In the genomic region with DNA sequence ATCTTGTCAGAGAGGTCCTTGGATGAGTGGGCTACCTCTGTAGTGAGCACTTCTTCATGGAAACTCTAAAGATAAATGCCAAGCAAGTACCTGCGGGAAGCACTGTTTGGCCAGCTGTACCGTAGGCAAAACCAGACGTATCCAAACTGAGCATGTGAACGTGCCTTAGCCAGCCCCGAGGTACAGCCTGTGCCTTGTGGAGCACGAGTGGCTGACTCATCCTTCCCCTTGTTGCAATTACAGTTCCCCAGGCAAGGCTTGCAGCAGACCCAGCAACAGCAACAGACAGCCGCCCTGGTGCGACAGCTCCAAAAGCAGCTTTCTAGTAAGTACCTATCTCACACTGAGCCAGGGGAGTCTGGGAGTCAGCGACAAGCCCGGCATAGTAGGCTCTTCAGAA, we compare ENCODE assay signal across 9 mouse cellular contexts. TPM values are rescaled to one million over a fixed set of nuclear protein-coding genes. Genes with fewer than 3 reads are reported as not detected.
DNase-seq lines count a peak whose midpoint lies in the region; ATAC-seq lines count a peak whose summit lies in the region.
"Had no signal": no experiment of that assay in that cellular context is flagged by ENCODE, and none has a peak within 500 bp of the region (broad histone marks: within the 10 kb centered on the region; RNA-seq: fewer than 3 reads in every experiment).

No protein-coding gene starts in this region.

- H3K36me3 ChIP-seq in forebrain, embryonic 15.5 days: no peaks in the 10 kb centered on the region

- DNase-seq in gastrocnemius, postnatal 25 days: peak; percentile 10
- DNase-seq in gastrocnemius, adult 8-10 months (ENCODE audit: low spot score in 2 of 2): no peak
- DNase-seq in right cerebral cortex, postnatal 25 days: peak; percentile 48
- DNase-seq in right cerebral cortex, postnatal 14 days: no peak
- peak; percentile 59 to 65 for DNase-seq in layer of hippocampus, postnatal 36 days
- no peak for DNase-seq in c-Kit-positive CD71-positive TER-119-positive erythroid progenitor cells, embryonic 14.5 days (ENCODE audit: low spot score)
- DNase-seq: lung, embryonic 14.5 days had no signal

- no peaks in the 10 kb centered on the region for H3K27me3 ChIP-seq in forebrain, embryonic 15.5 days

- no peak overlapping the region for H3K4me3 ChIP-seq in forebrain, embryonic 15.5 days

- H3K4me1 ChIP-seq in forebrain, embryonic 15.5 days: no peaks in the 10 kb centered on the region

- no peak overlapping the region for H3K4me2 ChIP-seq in forebrain, embryonic 15.5 days (replicated peaks)
- H3K4me2 ChIP-seq: lung, embryonic 14.5 days had no signal

- ATAC-seq in erythroid progenitor cell, adult 5-6 weeks (replicated peaks; ENCODE audit: low FRiP score, poor library complexity, severe bottlenecking): no peak
- no peak for ATAC-seq in forebrain, embryonic 15.5 days (replicated peaks)

- H3K9me3 ChIP-seq in forebrain, embryonic 15.5 days: no peaks in the 10 kb centered on the region

- no peak overlapping the region for H3K27ac ChIP-seq in forebrain, embryonic 15.5 days (replicated peaks)

- no peak overlapping the region for H3K9ac ChIP-seq in forebrain, embryonic 15.5 days (replicated peaks)
- H3K9ac ChIP-seq: lung, embryonic 14.5 days had no signal

- WGBS in forebrain, embryonic 15.5 days: 91% methylated on average over 10 of the region's 10 CpGs

RNA-seq across cellular contexts. Expression of a gene that starts 31.6 kb away (rescaled TPM):
- total RNA-seq in gastrocnemius, postnatal 25 days (2021): 1 to 10 TPM; 3.9 to 5.4 TPM
- total RNA-seq in gastrocnemius, adult 8-10 months (2022): 1 to 10 TPM in 2 of 4 experiments, under 1 TPM in 2; 0.70 to 2.3 (median 0.98) TPM
- total RNA-seq in layer of hippocampus, postnatal 36 days (2021): 1 to 10 TPM; 1.4 to 1.5 TPM
- not detected in 2 replicates for total RNA-seq in erythroid progenitor cell, adult 5-6 weeks (2015; ENCODE audit: low replicate concordance)
- not detected in 2 replicates for total RNA-seq in erythroid progenitor cell, adult 5-6 weeks (2017; ENCODE audit: low replicate concordance)
- polyA plus RNA-seq in forebrain, embryonic 15.5 days (2015; fragmentation: Nextera tagmentation; extraction: Ambion mirVana): 1.9 and 2.4 TPM in 2 replicates

RNA-seq across cellular contexts. Expression of a gene that starts 49.9 kb away (rescaled TPM):
- 1 to 10 TPM in 1 of 2 experiments, under 1 TPM in 1; 0.84 to 1.4 TPM for total RNA-seq in gastrocnemius, postnatal 25 days (2021)
- total RNA-seq in gastrocnemius, adult 8-10 months (2022): 1 to 10 TPM in 1 of 4 experiments, under 1 TPM in 2, not detected in 1; 0.15 to 1.1 (median 0.40) TPM
- 10 to 100 TPM; 43.1 to 46.3 TPM for total RNA-seq in layer of hippocampus, postnatal 36 days (2021)
- 2.1 and 5.0 TPM in 2 replicates for total RNA-seq in erythroid progenitor cell, adult 5-6 weeks (2015; ENCODE audit: low replicate concordance)
- not detected in 2 replicates for total RNA-seq in erythroid progenitor cell, adult 5-6 weeks (2017; ENCODE audit: low replicate concordance)
- polyA plus RNA-seq in forebrain, embryonic 15.5 days (2015; fragmentation: Nextera tagmentation; extraction: Ambion mirVana): 8.0 and 10.6 TPM in 2 replicates

Comparison
In these comparisons a context has a peak if more than half of its experiments do, and no peak if none do; other contexts are left out.
1. DNase-seq: peak in gastrocnemius, postnatal 25 days (single experiment), right cerebral cortex, postnatal 25 days (single experiment) and layer of hippocampus, postnatal 36 days (2 of 2); none in gastrocnemius, adult 8-10 months (0 of 2), right cerebral cortex, postnatal 14 days (single experiment) and c-Kit-positive CD71-positive TER-119-positive erythroid progenitor cells, embryonic 14.5 days (single experiment).
2. RNA of a gene that starts 49.9 kb away (total RNA-seq): 43.1 to 46.3 TPM in layer of hippocampus, postnatal 36 days; 2.1 to 5.0 TPM in erythroid progenitor cell, adult 5-6 weeks, 0.84 to 1.4 TPM in gastrocnemius, postnatal 25 days and 0.15 to 1.1 TPM in gastrocnemius, adult 8-10 months; every median in the first group is over 4 times any median in the second.